Mouse (Mus musculus): ENCODE results near the gene Ston2. TPM values are rescaled to one million over a fixed set of nuclear protein-coding genes. Genes with fewer than 3 reads are reported as not detected.
"Not testable (repeated sequence)": the region's sequence is repeated elsewhere in the genome, so short reads cannot be mapped to it uniquely, and the experiment has no call there.

The Ston2 gene
- polyA plus RNA-seq, 1 experiment from 2014 or later: 7.4 TPM

GRCm38 (mm10) chr12:91591191-91591590 lies 197.0 kb downstream of the Ston2 start:
- peak overlapping the region; percentile 91 for H3K4me3 ChIP-seq (replicated peaks)
- peaks cover 20% of the 10 kb centered on the region for H3K4me1 ChIP-seq (replicated peaks)
- 32% methylated on average over 1 of the region's 1 CpGs for WGBS
- H3K4me2 ChIP-seq (replicated peaks): peak overlapping the region; percentile 60
- no peaks in the 10 kb centered on the region for H3K9me3 ChIP-seq
- no peaks in the 10 kb centered on the region for H3K36me3 ChIP-seq
- no peaks in the 10 kb centered on the region for H3K27me3 ChIP-seq
- H3K27ac ChIP-seq: 0 out of 2 replicates have a peak overlapping the region, but pooled peaks have one; percentile 100
- peak overlapping the region; percentile 81; the same call in 1 of the 2 replicates for H3K9ac ChIP-seq (replicated peaks)
- no peak for ATAC-seq

GRCm38 (mm10) chr12:91590716-91591115 lies 197.5 kb downstream of the Ston2 start:
- Histone ChIP-seq H3K9ac (replicated peaks) (peak overlapping the region; percentile 81), H3K27me3 (no peaks in the 10 kb centered on the region), H3K27ac (peak overlapping the region; percentile 100), H3K4me3 (replicated peaks) (peak overlapping the region; percentile 91), H3K9me3 (no peaks in the 10 kb centered on the region), H3K4me1 (replicated peaks) (peaks cover 22% of the 10 kb centered on the region), H3K4me2 (replicated peaks) (peak overlapping the region; percentile 60), H3K36me3 (peaks cover 3% of the 10 kb centered on the region)
- 23% methylated on average over 6 of the region's 6 CpGs for WGBS
- no peak for ATAC-seq

GRCm38 (mm10) chr12:91589847-91590690 lies 198.1 kb downstream of the Ston2 start, which contains the start of gene Gtf2a1:
Gene Gtf2a1 (minus strand): TSS chr12:91590487.
- Histone ChIP-seq H3K27ac (peak within 1 kb of the TSS; percentile 100), H3K9me3 (no peaks in the 10 kb centered on the region), H3K9ac (replicated peaks) (peak within 1 kb of the TSS; percentile 100), H3K4me2 (replicated peaks) (peak within 1 kb of the TSS; percentile 60), H3K4me3 (replicated peaks) (peak within 1 kb of the TSS; percentile 91), H3K36me3 (peaks cover 8% of the 10 kb centered on the region), H3K4me1 (replicated peaks) (peaks cover 22% of the 10 kb centered on the region), H3K27me3 (no peaks in the 10 kb centered on the region)
- ATAC-seq: peak; percentile 84
- WGBS: 0% methylated on average over 62 of the region's 99 CpGs

- Histone ChIP-seq H3K27ac (peak overlapping the region; percentile 100), H3K4me2 (replicated peaks) (peak overlapping the region; percentile 60; the same call in 1 of the 2 replicates), H3K9me3 (no peaks in the 10 kb centered on the region), H3K36me3 (peaks cover 11% of the 10 kb centered on the region), H3K27me3 (no peaks in the 10 kb centered on the region), H3K9ac (replicated peaks) (peak overlapping the region; percentile 100), H3K4me3 (replicated peaks) (peak overlapping the region; percentile 91), H3K4me1 (replicated peaks) (peaks cover 28% of the 10 kb centered on the region)
- under 1% methylated on average over 11 of the region's 11 CpGs for WGBS
- no peak for ATAC-seq
Measured at GRCm38 (mm10) chr12:91589542-91589846, 198.7 kb downstream of the Ston2 start.

GRCm38 (mm10) chr12:91588670-91589541 lies 199.3 kb downstream of the Ston2 start:
- peak overlapping the region; percentile 91 for H3K4me3 ChIP-seq (replicated peaks)
- peak overlapping the region; percentile 100 for H3K27ac ChIP-seq
- peaks cover 33% of the 10 kb centered on the region for H3K4me1 ChIP-seq (replicated peaks)
- under 1% methylated on average over 59 of the region's 83 CpGs for WGBS
- peak overlapping the region; percentile 60; the same call in 1 of the 2 replicates for H3K4me2 ChIP-seq (replicated peaks)
- no peaks in the 10 kb centered on the region for H3K9me3 ChIP-seq
- no peak for ATAC-seq
- H3K9ac ChIP-seq (replicated peaks): peak overlapping the region; percentile 100
- no peaks in the 10 kb centered on the region for H3K27me3 ChIP-seq
- H3K36me3 ChIP-seq: peaks cover 14% of the 10 kb centered on the region

- H3K27ac ChIP-seq: peak overlapping the region; percentile 100
- peaks cover 39% of the 10 kb centered on the region for H3K4me1 ChIP-seq (replicated peaks)
- H3K4me3 ChIP-seq (replicated peaks): peak overlapping the region; percentile 91
- ATAC-seq: peak; percentile 93
- WGBS: under 1% methylated on average over 32 of the region's 32 CpGs
- H3K9me3 ChIP-seq: no peaks in the 10 kb centered on the region
- peak overlapping the region; percentile 60 for H3K4me2 ChIP-seq (replicated peaks)
- H3K36me3 ChIP-seq: peaks cover 14% of the 10 kb centered on the region
- H3K27me3 ChIP-seq: no peaks in the 10 kb centered on the region
- peak overlapping the region; percentile 100 for H3K9ac ChIP-seq (replicated peaks)
Measured at GRCm38 (mm10) chr12:91588176-91588669, 200.0 kb downstream of the Ston2 start.

GRCm38 (mm10) chr12:91587491-91588033 lies 200.6 kb downstream of the Ston2 start:
- 11% methylated on average over 5 of the region's 5 CpGs for WGBS
- ATAC-seq: no peak
- peak overlapping the region; percentile 91 for H3K4me3 ChIP-seq (replicated peaks)

GRCm38 (mm10) chr12:91587077-91587476 lies 201.1 kb downstream of the Ston2 start:
- Histone ChIP-seq H3K4me2 (replicated peaks) (peak overlapping the region; percentile 60), H3K27me3 (no peaks in the 10 kb centered on the region), H3K9ac (replicated peaks) (peak overlapping the region; percentile 100), H3K4me3 (replicated peaks) (peak overlapping the region; percentile 91), H3K9me3 (no peaks in the 10 kb centered on the region), H3K4me1 (replicated peaks) (peaks cover 50% of the 10 kb centered on the region), H3K36me3 (peaks cover 20% of the 10 kb centered on the region), H3K27ac (0 out of 2 replicates have a peak overlapping the region, but pooled peaks have one; percentile 100)
- no peak for ATAC-seq
- 57% methylated on average over 3 of the region's 3 CpGs for WGBS

More at GRCm38 (mm10) chr12:91587491-91588033, 200.6 kb downstream of the Ston2 start:
- Histone ChIP-seq H3K36me3 (peaks cover 17% of the 10 kb centered on the region), H3K9me3 (no peaks in the 10 kb centered on the region), H3K9ac (replicated peaks) (peak overlapping the region; percentile 100), H3K4me2 (replicated peaks) (peak overlapping the region; percentile 60), H3K27me3 (no peaks in the 10 kb centered on the region), H3K27ac (peak overlapping the region; percentile 100), H3K4me1 (replicated peaks) (peaks cover 46% of the 10 kb centered on the region)

GRCm38 (mm10) chr12:91585815-91586214 lies 202.4 kb downstream of the Ston2 start:
- Histone ChIP-seq H3K4me1 (replicated peaks) (peaks cover 43% of the 10 kb centered on the region), H3K36me3 (peaks cover 21% of the 10 kb centered on the region)
- not testable (repeated sequence) for H3K9me3 ChIP-seq; H3K27ac ChIP-seq; H3K4me2 ChIP-seq (replicated peaks); H3K4me3 ChIP-seq (replicated peaks); H3K27me3 ChIP-seq; H3K9ac ChIP-seq (replicated peaks); ATAC-seq
- WGBS: 94% methylated on average over 4 of the region's 4 CpGs

- H3K4me2 ChIP-seq (replicated peaks): no peak overlapping the region
- H3K27me3 ChIP-seq: no peaks in the 10 kb centered on the region
- no peak overlapping the region for H3K9ac ChIP-seq (replicated peaks)
- WGBS: 95% methylated on average over 3 of the region's 3 CpGs
- no peaks in the 10 kb centered on the region for H3K9me3 ChIP-seq
- no peak for ATAC-seq
- no peak overlapping the region for H3K27ac ChIP-seq
- no peak overlapping the region for H3K4me3 ChIP-seq (replicated peaks)
- H3K36me3 ChIP-seq: peaks cover 26% of the 10 kb centered on the region
- peaks cover 39% of the 10 kb centered on the region for H3K4me1 ChIP-seq (replicated peaks)
Measured at GRCm38 (mm10) chr12:91585206-91585605, 203.0 kb downstream of the Ston2 start.

GRCm38 (mm10) chr12:91583409-91583808 lies 204.8 kb downstream of the Ston2 start:
- no peak overlapping the region for H3K4me3 ChIP-seq (replicated peaks)
- H3K9me3 ChIP-seq: no peaks in the 10 kb centered on the region
- H3K36me3 ChIP-seq: peaks cover 34% of the 10 kb centered on the region
- H3K27ac ChIP-seq: no peak overlapping the region
- H3K4me2 ChIP-seq (replicated peaks): peak overlapping the region; percentile 35; the same call in 1 of the 2 replicates
- 25% methylated on average over 6 of the region's 6 CpGs for WGBS
- 0 out of 2 replicates have a peak overlapping the region, but pooled peaks have one; percentile 1 for H3K9ac ChIP-seq (replicated peaks)
- H3K27me3 ChIP-seq: no peaks in the 10 kb centered on the region
- ATAC-seq: no peak
- peaks cover 39% of the 10 kb centered on the region for H3K4me1 ChIP-seq (replicated peaks)

All from midbrain, embryonic 13.5 days (tissue).